Mouse (Mus musculus) heart, adult 2 months (tissue): ENCODE data around the gene Dhh. TPM values are rescaled to one million over a fixed set of nuclear protein-coding genes. Genes with fewer than 3 reads are reported as not detected.

Source experiments
- DNase-seq, 2 experiments: peaks; one replicate each; pipeline ENCODE4 v3.0.0; 2021
- H3K27ac ChIP-seq: fragments of 200-600 bp; 2 replicates; pipeline ENCODE4 v1.8.1; 2022
- H3K27me3 ChIP-seq: fragments of 200-500 bp; 2 replicates; pipeline ENCODE4 v1.6.1; 2012; ENCODE audit warnings: mild to moderate bottlenecking, low read length, inconsistent platforms, mixed read lengths; ENCODE audit not compliant: control insufficient read depth, insufficient read depth
- H3K36me3 ChIP-seq: fragments of 200-500 bp; 2 replicates; pipeline ENCODE4 v1.6.1; 2012; ENCODE audit warnings: low read length, inconsistent platforms; ENCODE audit not compliant: control insufficient read depth, insufficient read depth
- H3K4me1 ChIP-seq: fragments of 200-500 bp; 2 replicates; pipeline ENCODE4 v1.6.1; 2011; ENCODE audit warnings: low read length; ENCODE audit not compliant: control insufficient read depth, insufficient read depth
- H3K4me3 ChIP-seq: fragments of 200-600 bp; 2 replicates; pipeline ENCODE4 v1.8.1; 2022
- H3K79me2 ChIP-seq: fragments of 200-500 bp; replicated peaks from 2 replicates; pipeline ENCODE4 v1.6.1; 2012; ENCODE audit warnings: mild to moderate bottlenecking, inconsistent platforms, low read length, moderate library complexity, mixed read lengths; ENCODE audit not compliant: control insufficient read depth, insufficient read depth
- H3K9ac ChIP-seq: fragments of 200-500 bp; 2 replicates; pipeline ENCODE4 v1.6.1; 2012; ENCODE audit warnings: low read depth, mild to moderate bottlenecking, control low read depth, inconsistent platforms, low read length, mixed read lengths
- CTCF ChIP-seq: fragments of 200-600 bp; IDR thresholded peaks from 2 replicates; pipeline ENCODE4 v1.8.1; 2022; ENCODE audit warnings: antibody characterized with exemption, mild to moderate bottlenecking, moderate library complexity
- EP300 ChIP-seq: fragments of 200-500 bp; IDR thresholded peaks from 2 replicates; pipeline ENCODE4 v1.6.1; 2011; ENCODE audit warnings: low read depth, low read length, control low read depth; ENCODE audit not compliant: insufficient read depth
- POLR2A ChIP-seq: fragments of 200-500 bp; IDR thresholded peaks from 2 replicates; pipeline ENCODE4 v1.6.1; 2011; ENCODE audit warnings: mild to moderate bottlenecking, low read depth, low read length, control low read depth; ENCODE audit not compliant: insufficient read depth
- WGBS: fragments of 180-500 bp; shearing (Covaris S2); methylation state at CpG from one replicate; pipeline ENCODE4 v1.1.7; 2018; 5-methylcytosine and 5-hydroxymethylcytosine counted together
- intact Hi-C: fragments of 180-260 bp; cut with DNase I; formaldehyde crosslinking; loops from one replicate; pipeline ENCODE4 v1.15.1; 2025
- polyA plus RNA-seq: library from polyadenylated mRNA; depleted of rRNA; stranded (reverse); fragments of >200 nt; gene quantifications from 2 replicates; pipeline ENCODE4 v1.2.3, GENCODE M21; 2012
- total RNA-seq, 2 experiments: library from RNA; stranded (reverse); gene quantifications; 2 replicates each; pipeline ENCODE4 v1.2.3; 2021

The Dhh gene
- total and polyA plus RNA-seq, 3 experiments, result 0.73 to 1.5 (median 0.94) TPM

GRCm38 (mm10) chr15:98893036-98893435 is 5.3 kb downstream of the Dhh start:
- H3K36me3 ChIP-seq, result no peaks in the 10 kb centered on the region
- H3K27me3 ChIP-seq, result peaks cover 4% of the 10 kb centered on the region
- intact Hi-C loops, result loop anchor here (2.0 kb wide), 1 partner anchor 92 kb away; no protein-coding TSS in a partner anchor
- no peak overlapping the region for H3K27ac ChIP-seq
- no peaks in the 10 kb centered on the region for H3K79me2 ChIP-seq
- TF ChIP-seq EP300, result no peak
- TF ChIP-seq POLR2A, result no peak
- TF ChIP-seq CTCF, result no peak
- 83% methylated on average over 4 of the region's 4 CpGs for WGBS
- DNase-seq, result no peak
- H3K4me1 ChIP-seq, result peaks cover 10% of the 10 kb centered on the region
- H3K9ac ChIP-seq, result no peak overlapping the region
- H3K4me3 ChIP-seq, result no peak overlapping the region

- TF ChIP-seq CTCF (peak; percentile 91), POLR2A (no peak; the same call in 1 of the 2 replicates), EP300 (peak; percentile 94)
- Histone ChIP-seq H3K4me1 (peaks cover 10% of the 10 kb centered on the region), H3K27me3 (peaks cover 4% of the 10 kb centered on the region), H3K79me2 (no peaks in the 10 kb centered on the region), H3K36me3 (no peaks in the 10 kb centered on the region), H3K27ac (no peak overlapping the region), H3K4me3 (no peak overlapping the region), H3K9ac (no peak overlapping the region)
- WGBS, result 22% methylated on average over 6 of the region's 6 CpGs
- peak in 1 of 2 experiments; percentile 69 for DNase-seq
- intact Hi-C loops, result loop anchor here (1.0 to 2.0 kb wide), 3 partner anchors 36 to 101 kb away; no protein-coding TSS in a partner anchor
Observed at GRCm38 (mm10) chr15:98891907-98892606, 6.3 kb downstream of the Dhh start.

GRCm38 (mm10) chr15:98891198-98891742 is 7.1 kb downstream of the Dhh start:
- TF ChIP-seq POLR2A, result no peak
- no peak for TF ChIP-seq EP300
- no peak for TF ChIP-seq CTCF
- H3K27me3 ChIP-seq, result peaks cover 4% of the 10 kb centered on the region
- peaks cover 9% of the 10 kb centered on the region for H3K4me1 ChIP-seq
- no peak overlapping the region for H3K9ac ChIP-seq
- H3K36me3 ChIP-seq, result no peaks in the 10 kb centered on the region
- 37% methylated on average over 19 of the region's 19 CpGs for WGBS
- H3K79me2 ChIP-seq, result no peaks in the 10 kb centered on the region
- intact Hi-C loops, result no loop called here
- DNase-seq, result no peak
- no peak overlapping the region for H3K4me3 ChIP-seq
- no peak overlapping the region for H3K27ac ChIP-seq

GRCm38 (mm10) chr15:98887526-98887925 is 10.8 kb downstream of the Dhh start:
- Histone ChIP-seq H3K4me1 (peaks cover 2% of the 10 kb centered on the region), H3K36me3 (no peaks in the 10 kb centered on the region), H3K27ac (no peak overlapping the region), H3K27me3 (no peaks in the 10 kb centered on the region), H3K4me3 (no peak overlapping the region), H3K79me2 (no peaks in the 10 kb centered on the region), H3K9ac (no peak overlapping the region)
- TF ChIP-seq POLR2A (no peak), CTCF (no peak), EP300 (no peak)
- DNase-seq, result no peak
- 73% methylated on average over 7 of the region's 7 CpGs for WGBS
- intact Hi-C loops, result no loop called here

- intact Hi-C loops, result no loop called here
- Histone ChIP-seq H3K9ac (no peak overlapping the region), H3K79me2 (no peaks in the 10 kb centered on the region), H3K27me3 (no peaks in the 10 kb centered on the region), H3K36me3 (no peaks in the 10 kb centered on the region), H3K27ac (no peak overlapping the region), H3K4me3 (no peak overlapping the region), H3K4me1 (no peaks in the 10 kb centered on the region)
- 61% methylated on average over 8 of the region's 8 CpGs for WGBS
- no peak for TF ChIP-seq CTCF
- TF ChIP-seq EP300, result no peak
- no peak for TF ChIP-seq POLR2A
- no peak for DNase-seq
Observed at GRCm38 (mm10) chr15:98886667-98887387, 11.5 kb downstream of the Dhh start.

GRCm38 (mm10) chr15:98884106-98884505 is 14.2 kb downstream of the Dhh start:
- Histone ChIP-seq H3K4me3 (no peak overlapping the region), H3K4me1 (peaks cover 2% of the 10 kb centered on the region; the same call in 1 of the 2 replicates), H3K79me2 (no peaks in the 10 kb centered on the region), H3K9ac (no peak overlapping the region), H3K27ac (no peak overlapping the region), H3K36me3 (no peaks in the 10 kb centered on the region), H3K27me3 (no peaks in the 10 kb centered on the region)
- intact Hi-C loops, result loop anchor here (5.0 kb wide), 1 partner anchor 33 kb away; the partner anchor contains the start of gene Lmbr1l
- TF ChIP-seq EP300 (no peak), POLR2A (no peak), CTCF (no peak)
- 68% methylated on average over 1 of the region's 1 CpGs for WGBS
- DNase-seq, result no peak
